Mouse (Mus musculus): ENCODE measurements around the gene Lrr1. TPM values are rescaled to one million over a fixed set of nuclear protein-coding genes. Genes with fewer than 3 reads are reported as not detected.

Gene Lrr1
- polyA plus RNA-seq, 1 experiment from 2014 or later: 8.8 TPM

GRCm38 (mm10) chr12:69227776-69228466 lies 59.3 kb downstream of the Lrr1 start, which contains the start of gene Pole2:
Gene Pole2, minus strand, starts transcription at chr12:69228195.
- Histone ChIP-seq H3K4me1 (ENCODE audit: insufficient read depth) (peaks cover 8% of the 10 kb centered on the region), H3K27ac (ENCODE audit: low read depth) (peak within 1 kb of the TSS; percentile 76), H3K4me2 (ENCODE audit: low read depth, low read length) (peak within 1 kb of the TSS; percentile 72), H3K4me3 (ENCODE audit: low read depth, low read length) (peak within 1 kb of the TSS; percentile 67), H3K9me3 (ENCODE audit: low read length) (no peaks in the 10 kb centered on the region), H3K27me3 (ENCODE audit: insufficient read depth, low read length) (no peaks in the 10 kb centered on the region), H3K9ac (replicated peaks) (peak within 1 kb of the TSS; percentile 72), H3K36me3 (replicated peaks; ENCODE audit: insufficient read depth, low read length) (peaks cover 6% of the 10 kb centered on the region; the same call in 1 of the 2 replicates)
- under 1% methylated on average over 36 of the region's 37 CpGs for WGBS (ENCODE audit: insufficient replicate concordance)
- peak; percentile 96 for ATAC-seq
- DNase-seq: peak; percentile 92
- 0 out of 2 replicates have a peak, but pooled peaks have one; percentile 25 for TF ChIP-seq EP300 (IDR thresholded peaks at IDR 0.05; ENCODE audit: low read depth)
- TF ChIP-seq CTCF (IDR thresholded peaks at IDR 0.05; ENCODE audit: low read depth): no peak

Small RNA genes within 50 kb of the gene (microRNA-seq; reads per million reads assigned to microRNA genes)
- gene Gm47287 (not detected), gene Gm47295 (2.0 reads per million)

Other genes starting within 250 kb of the Lrr1 start
- 1,274 and 1,279 TPM in 2 replicates for gene Rps29, start 9.6 kb upstream of the Lrr1 start, polyA plus RNA-seq (2015; fragmentation: Nextera tagmentation; extraction: Ambion mirVana)
- gene Rpl36al, start 15.3 kb downstream of the Lrr1 start, polyA plus RNA-seq (2015; fragmentation: Nextera tagmentation; extraction: Ambion mirVana): 543 and 555 TPM in 2 replicates
- 23.1 and 25.0 TPM in 2 replicates for gene Mgat2, start 15.3 kb downstream of the Lrr1 start, polyA plus RNA-seq (2015; fragmentation: Nextera tagmentation; extraction: Ambion mirVana)
- gene Gm49383, start 28.3 kb downstream of the Lrr1 start, polyA plus RNA-seq (2015; fragmentation: Nextera tagmentation; extraction: Ambion mirVana): 9.1 and 10.2 TPM in 2 replicates
- 2.9 and 3.0 TPM in 2 replicates for gene Dnaaf2, start 29.6 kb downstream of the Lrr1 start, polyA plus RNA-seq (2015; fragmentation: Nextera tagmentation; extraction: Ambion mirVana)
- gene Gm49384, start 35.5 kb downstream of the Lrr1 start, polyA plus RNA-seq (2015; fragmentation: Nextera tagmentation; extraction: Ambion mirVana): 8.3 and 9.5 TPM in 2 replicates
- 8.0 and 9.3 TPM in 2 replicates for gene Pole2, start 59.4 kb downstream of the Lrr1 start, polyA plus RNA-seq (2015; fragmentation: Nextera tagmentation; extraction: Ambion mirVana)
- gene Klhdc1, start 72.4 kb downstream of the Lrr1 start, polyA plus RNA-seq (2015; fragmentation: Nextera tagmentation; extraction: Ambion mirVana): 5.9 and 6.1 TPM in 2 replicates
- gene Klhdc2, start 127.9 kb downstream of the Lrr1 start, polyA plus RNA-seq (2015; fragmentation: Nextera tagmentation; extraction: Ambion mirVana): 54.2 and 59.3 TPM in 2 replicates
- 28.3 and 29.7 TPM in 2 replicates for gene Nemf, start 188.4 kb downstream of the Lrr1 start, polyA plus RNA-seq (2015; fragmentation: Nextera tagmentation; extraction: Ambion mirVana)
- 33.8 and 44.6 TPM in 2 replicates for gene Arf6, start 203.3 kb downstream of the Lrr1 start, polyA plus RNA-seq (2015; fragmentation: Nextera tagmentation; extraction: Ambion mirVana)
- 1.00 and 1.3 TPM in 2 replicates for gene Gm9887, start 203.6 kb downstream of the Lrr1 start, polyA plus RNA-seq (2015; fragmentation: Nextera tagmentation; extraction: Ambion mirVana)

Measured in liver, postnatal 0 days (tissue).